Mouse (Mus musculus): ENCODE measurements around the gene Dpf2.

DNA sequence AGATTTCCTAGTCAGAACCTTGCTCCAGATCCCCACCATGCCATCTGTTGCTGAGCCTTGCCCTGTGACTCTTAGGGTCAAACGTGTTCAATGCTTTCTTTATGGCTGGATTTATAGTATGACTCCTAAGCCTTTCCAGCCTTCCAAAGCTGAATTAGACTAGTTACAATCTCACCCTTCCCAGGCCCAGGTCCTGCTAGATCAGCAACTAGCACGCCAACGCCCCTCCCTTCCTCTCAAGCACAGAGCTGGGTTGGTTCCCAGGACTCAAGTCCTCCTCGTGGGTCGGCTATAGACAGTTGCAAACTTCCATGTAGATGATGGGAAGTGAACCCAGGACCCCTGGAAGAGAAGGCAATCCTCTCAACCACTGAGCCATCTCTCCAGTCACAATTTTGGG is 22.9 kb upstream of the Dpf2 start:
- TF ChIP-seq CTCF (IDR thresholded peaks at IDR 0.05; ENCODE audit: extremely low read depth, insufficient read depth, low read length) (no peak), POLR2A (IDR thresholded peaks at IDR 0.05; ENCODE audit: extremely low read depth, insufficient read depth, low read length) (no peak)
